Mouse (Mus musculus) liver, adult 2 months (tissue): Measurements from ENCODE around the gene Prkag2.

Experiments
- CTCF ChIP-seq: fragments of 200-500 bp; IDR thresholded peaks from 2 replicates; pipeline ENCODE4 v1.5.1; 2011; ENCODE audit warnings: low read depth, low read length, control low read depth
- POLR2A ChIP-seq: fragments of 200-500 bp; IDR thresholded peaks from 2 replicates; pipeline ENCODE4 v1.6.1; 2011; ENCODE audit warnings: low read length, control low read depth; ENCODE audit not compliant: insufficient read depth; ENCODE audit errors: extremely low read depth

GRCm38 (mm10) chr5:25080994-25081393 lies 19.4 kb downstream of the Prkag2 start:
- TF ChIP-seq CTCF (no peak), POLR2A (no peak)
